Mouse (Mus musculus): ENCODE measurements around the gene Fermt3.

DNA sequence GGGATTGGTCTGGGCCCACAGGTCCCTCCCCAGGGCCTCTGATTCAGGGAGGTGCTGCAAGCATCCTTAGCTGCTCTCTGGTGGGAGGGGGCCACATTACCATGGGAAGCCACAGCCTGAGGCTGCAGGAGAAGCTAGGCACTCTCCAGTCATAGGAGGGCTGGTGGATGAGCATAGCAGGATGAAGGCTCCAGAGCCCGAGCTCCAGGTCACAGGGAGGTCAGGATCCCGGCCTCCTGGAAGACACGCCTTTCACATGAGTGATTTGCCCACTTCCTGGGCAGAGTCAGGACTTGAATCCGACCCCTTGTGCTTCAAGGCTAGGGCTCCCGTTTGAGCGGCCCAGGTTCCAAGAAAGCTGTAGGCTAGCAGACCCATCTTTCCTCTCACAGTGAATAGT, 47.6 kb downstream of the Fermt3 start:
- TF ChIP-seq TAL1 (IDR thresholded peaks at IDR 0.05; ENCODE audit: low read length), result no peak
- TF ChIP-seq GATA1 (IDR thresholded peaks at IDR 0.05; ENCODE audit: low read length), result no peak
